Mouse (Mus musculus) CH12.LX (cell line): Measurements from ENCODE around the gene Cyp4f17. TPM values are rescaled to one million over a fixed set of nuclear protein-coding genes. Genes with fewer than 3 reads are reported as not detected.

Source experiments
- DNase-seq: peaks from one replicate; pipeline ENCODE4 v3.0.0-alpha.2; 2013; ENCODE audit errors: extremely low read depth
- H3K27ac ChIP-seq: 2 replicates; pipeline ENCODE4 v1.5.1; 2012; ENCODE audit warnings: low read depth, mild to moderate bottlenecking, control low read depth, moderate library complexity; ENCODE audit not compliant: insufficient read depth
- H3K27me3 ChIP-seq: replicated peaks from 2 replicates; pipeline ENCODE3; 2012; ENCODE audit warnings: inconsistent platforms
- H3K36me3 ChIP-seq, 2 experiments: replicated peaks in 1 of 2; 2 replicates each; pipeline versions ENCODE3 to v1.6.1; 2012; ENCODE audit warnings: inconsistent platforms in 1 of 2, low read length in 1 of 2, mild to moderate bottlenecking in 1 of 2, mixed read lengths in 1 of 2, moderate library complexity in 1 of 2; ENCODE audit not compliant: control insufficient read depth in 1 of 2, insufficient read depth in 1 of 2
- H3K4me1 ChIP-seq, 2 experiments: 2 replicates each; pipeline ENCODE4 v1.6.1; 2012; ENCODE audit warnings: inconsistent platforms in 1 of 2, moderate library complexity in 1 of 2; ENCODE audit not compliant: insufficient read depth in 2 of 2, control insufficient read depth in 1 of 2
- H3K4me2 ChIP-seq: 2 replicates; pipeline ENCODE4 v1.6.1; 2012; ENCODE audit warnings: low read depth, mild to moderate bottlenecking, control low read depth; ENCODE audit not compliant: poor library complexity, insufficient read depth, severe bottlenecking
- H3K4me3 ChIP-seq, 3 experiments: fragments of 150-350 bp in 1 of 3; sonication (generic) in 1 of 3; replicated peaks in 1 of 3; 2 replicates each; pipeline versions ENCODE3 to v1.5.1; 2011 to 2012; ENCODE audit warnings: low read depth in 2 of 3, low read length in 2 of 3, mild to moderate bottlenecking in 2 of 3, moderate library complexity in 2 of 3, control low read depth in 1 of 3, improper control_type of control experiment in 1 of 3, inconsistent platforms in 1 of 3, mixed read lengths in 1 of 3; ENCODE audit not compliant: poor library complexity in 1 of 3
- H3K79me2 ChIP-seq: replicated peaks from 2 replicates; pipeline ENCODE4 v1.6.1; 2012; ENCODE audit warnings: mild to moderate bottlenecking, moderate library complexity; ENCODE audit not compliant: control insufficient read depth, poor library complexity, insufficient read depth, severe bottlenecking; ENCODE audit errors: extremely low read depth
- H3K9ac ChIP-seq: 2 replicates; pipeline ENCODE4 v1.6.1; 2012; ENCODE audit warnings: low read depth, mild to moderate bottlenecking, control low read depth, moderate library complexity; ENCODE audit not compliant: insufficient read depth
- H3K9me3 ChIP-seq: replicated peaks from 2 replicates; pipeline ENCODE3; 2012; ENCODE audit warnings: low read length, inconsistent platforms, mixed read lengths
- BHLHE40 ChIP-seq: IDR thresholded peaks from 2 replicates; pipeline ENCODE4 v1.6.1; 2011; ENCODE audit warnings: mild to moderate bottlenecking, low read depth, low read length, improper control_type of control experiment
- CHD1 ChIP-seq: IDR thresholded peaks from 2 replicates; pipeline ENCODE4 v1.6.1; 2012; ENCODE audit warnings: low read depth, low read length, improper control_type of control experiment, inconsistent platforms
- CHD2 ChIP-seq: IDR thresholded peaks from 2 replicates; pipeline ENCODE4 v1.6.1; 2011; ENCODE audit warnings: low read length, improper control_type of control experiment
- CTCF ChIP-seq, 2 experiments: IDR thresholded peaks in 1 of 2; conservative IDR thresholded peaks in 1 of 2; 2 replicates each; pipeline ENCODE4 v1.5.1; 2011 to 2012; ENCODE audit warnings: low read depth in 2 of 2, low read length in 2 of 2, improper control_type of control experiment in 1 of 2, inconsistent platforms in 1 of 2, mild to moderate bottlenecking in 1 of 2, moderate library complexity in 1 of 2
- E2F4 ChIP-seq: IDR thresholded peaks from 2 replicates; pipeline ENCODE4 v1.6.1; 2011; ENCODE audit warnings: low read depth, low read length, improper control_type of control experiment; ENCODE audit not compliant: insufficient replicate concordance
- GABPA ChIP-seq: IDR thresholded peaks from 2 replicates; pipeline ENCODE4 v1.6.1; 2012; ENCODE audit warnings: low read depth, low read length, improper control_type of control experiment, inconsistent platforms; ENCODE audit not compliant: insufficient replicate concordance
- IRF4 ChIP-seq: IDR thresholded peaks from 2 replicates; pipeline ENCODE4 v1.6.1; 2014; ENCODE audit warnings: low read depth, mild to moderate bottlenecking, inconsistent platforms, low read length, improper control_type of control experiment
- JUN ChIP-seq: IDR thresholded peaks from 2 replicates; pipeline ENCODE4 v1.6.1; 2011; ENCODE audit warnings: low read depth, mild to moderate bottlenecking, low read length, improper control_type of control experiment, moderate library complexity; ENCODE audit not compliant: insufficient read depth
- JUND ChIP-seq: conservative IDR thresholded peaks from 2 replicates; pipeline ENCODE4 v1.6.1; 2011; ENCODE audit warnings: low read depth, low read length, improper control_type of control experiment
- KAT2A ChIP-seq: IDR thresholded peaks from 2 replicates; pipeline ENCODE4 v1.6.1; 2012; ENCODE audit warnings: low read length, improper control_type of control experiment, inconsistent platforms; ENCODE audit not compliant: insufficient replicate concordance
- MAX ChIP-seq: IDR thresholded peaks from 2 replicates; pipeline ENCODE4 v1.6.1; 2011; ENCODE audit warnings: low read length, improper control_type of control experiment
- MAZ ChIP-seq: IDR thresholded peaks from 2 replicates; pipeline ENCODE4 v1.6.1; 2012; ENCODE audit warnings: low read depth, mild to moderate bottlenecking, inconsistent platforms, low read length, improper control_type of control experiment, moderate library complexity
- MEF2A ChIP-seq: IDR thresholded peaks from 2 replicates; pipeline ENCODE4 v1.6.1; 2014; ENCODE audit warnings: low read depth, mild to moderate bottlenecking, inconsistent platforms, low read length, improper control_type of control experiment, borderline replicate concordance
- MYC ChIP-seq: IDR thresholded peaks from 2 replicates; pipeline ENCODE4 v1.6.1; 2011; ENCODE audit warnings: low read depth, mild to moderate bottlenecking, improper control_type of control experiment, low read length
- NELFE ChIP-seq: IDR thresholded peaks from 2 replicates; pipeline ENCODE4 v1.6.1; 2011; ENCODE audit warnings: low read depth, low read length, improper control_type of control experiment
- PAX5 ChIP-seq: IDR thresholded peaks from 2 replicates; pipeline ENCODE4 v1.6.1; 2012; ENCODE audit warnings: low read length, inconsistent platforms, mixed read lengths
- POLR2A ChIP-seq: IDR thresholded peaks from 2 replicates; pipeline ENCODE4 v1.6.1; 2011; ENCODE audit warnings: low read depth, mild to moderate bottlenecking, improper control_type of control experiment, low read length
- TBP ChIP-seq: conservative IDR thresholded peaks from 2 replicates; pipeline ENCODE4 v1.6.1; 2011; ENCODE audit warnings: low read depth, low read length, improper control_type of control experiment
- UBTF ChIP-seq: IDR thresholded peaks from 2 replicates; pipeline ENCODE4 v1.6.1; 2012; ENCODE audit warnings: low read depth, mild to moderate bottlenecking, inconsistent platforms, low read length, improper control_type of control experiment, moderate library complexity
- USF1 ChIP-seq: IDR thresholded peaks from 2 replicates; pipeline ENCODE4 v1.6.1; 2014; ENCODE audit warnings: low read depth, mild to moderate bottlenecking, inconsistent platforms, low read length, improper control_type of control experiment
- dilution Hi-C: fragments of 300-500 bp; cut with MboI; formaldehyde crosslinking; loops from 2 replicates; pipeline ENCODE4 v1.14.3; 2020; ENCODE audit warnings: low sequenced_read_pairs; ENCODE audit not compliant: extremely low pct_unique_long_range_greater_than_20kb, extremely low pct_ligation_motif_present
- in situ Hi-C: fragments of 300-500 bp; cut with MboI; formaldehyde crosslinking; loops from 3 replicates; pipeline ENCODE4 v1.14.3; 2019; ENCODE audit warnings: low sequenced_read_pairs, low pct_ligation_motif_present, low pct_unique_long_range_greater_than_20kb, mixed read lengths
- polyA plus RNA-seq: library from polyadenylated mRNA; unstranded; fragments of >175 nt; gene quantifications from 2 replicates; pipeline ENCODE4 v1.2.1, GENCODE M21; 2012; ENCODE audit warnings: low read depth; ENCODE audit not compliant: insufficient read length
- total RNA-seq, 2 experiments: library from RNA; depleted of rRNA; stranded (reverse); fragments of 300-350 nt in 1 of 2; fragments of >200 nt in 1 of 2; gene quantifications; 2 replicates each; pipeline ENCODE4 v1.2.3; 2012 to 2014

Gene Cyp4f17
- total and polyA plus RNA-seq, 3 experiments: 3.3 to 4.8 (median 4.1) TPM

GRCm38 (mm10) chr17:32474954-32475560, 30.8 kb upstream of the Cyp4f17 start (continued):
- TF ChIP-seq KAT2A (no peak), JUND (0 out of 2 replicates have a peak, but pooled peaks have one; percentile 7), BHLHE40 (0 out of 2 replicates have a peak, but pooled peaks have one; percentile 25), USF1 (no peak)
- TF ChIP-seq, all 38 proteins: peak for 10

GRCm38 (mm10) chr17:32477204-32477603, 28.6 kb upstream of the Cyp4f17 start:
- Histone ChIP-seq H3K27ac (no peak overlapping the region), H3K79me2 (no peaks in the 10 kb centered on the region), H3K4me1 (peaks cover 12 to 23% of the 10 kb centered on the region in 2 experiments), H3K9me3 (no peaks in the 10 kb centered on the region), H3K4me3 (no peak overlapping the region), H3K4me2 (no peak overlapping the region), H3K9ac (no peak overlapping the region), H3K27me3 (no peaks in the 10 kb centered on the region), H3K36me3 (no peaks in the 10 kb centered on the region)
- no peak for TF ChIP-seq USF1
- TF ChIP-seq E2F4: no peak
- no peak for TF ChIP-seq POLR2A
- TF ChIP-seq MYC: no peak
- TF ChIP-seq MAX: no peak
- TF ChIP-seq JUND: no peak
- no peak for TF ChIP-seq GABPA
- no peak for TF ChIP-seq UBTF
- TF ChIP-seq PAX5: no peak
- no peak for TF ChIP-seq CHD2
- no peak for TF ChIP-seq IRF4
- no peak for TF ChIP-seq MAZ
- TF ChIP-seq CHD1: no peak
- DNase-seq: no peak
- in situ Hi-C loops: loop anchor here (25.0 kb wide), 1 partner anchor 340 kb away; no protein-coding TSS in a partner anchor
- dilution Hi-C loops: no loop called here

- no peak overlapping the region for H3K9ac ChIP-seq
- TF ChIP-seq BHLHE40 (no peak), MYC (no peak), CTCF (conservative IDR thresholded peaks at IDR 0.05 in 1 of 2, IDR thresholded peaks at IDR 0.05 in 1 of 2; ENCODE audit: low read depth in 2 of 2, low read length in 2 of 2) (no peak), IRF4 (no peak), NELFE (no peak), PAX5 (no peak), JUN (no peak), TBP (no peak), MEF2A (no peak), MAZ (no peak)
- in situ Hi-C loops (loop anchor here (25.0 kb wide), 1 partner anchor 341 kb away; no protein-coding TSS in a partner anchor), dilution Hi-C loops (no loop called here)
- no peaks in the 10 kb centered on the region for H3K36me3 ChIP-seq
- no peak overlapping the region for H3K4me3 ChIP-seq
- H3K4me2 ChIP-seq: no peak overlapping the region
- no peaks in the 10 kb centered on the region for H3K79me2 ChIP-seq
- H3K9me3 ChIP-seq: no peaks in the 10 kb centered on the region
- peaks cover 9 to 19% of the 10 kb centered on the region in 2 experiments for H3K4me1 ChIP-seq
- no peak for DNase-seq
- H3K27me3 ChIP-seq: no peaks in the 10 kb centered on the region
- no peak overlapping the region for H3K27ac ChIP-seq
Measured at GRCm38 (mm10) chr17:32478727-32479126, 27.1 kb upstream of the Cyp4f17 start.
